In genomic region chr11:84526976-84527860, GRCm38 (mm10) we compare ENCODE assay signal across 11 mouse cellular contexts. TPM values are rescaled to one million over a fixed set of nuclear protein-coding genes. Genes with fewer than 3 reads are reported as not detected.
DNase-seq lines count a peak whose midpoint lies in the region; ATAC-seq lines count a peak whose summit lies in the region.
"Had no signal": no experiment of that assay in that cellular context is flagged by ENCODE, and none has a peak within 500 bp of the region (broad histone marks: within the 10 kb centered on the region; RNA-seq: fewer than 3 reads in every experiment).

No protein-coding gene starts in this region.

- no peak for ATAC-seq in hindbrain, embryonic 14.5 days (ENCODE audit: low FRiP score)
- no peak for ATAC-seq in neural tube, embryonic 11.5 days (ENCODE audit: insufficient read depth, low FRiP score, low TSS enrichment)

- DNase-seq in kidney, adult 9 months = peak; percentile 14
- no peak for DNase-seq in kidney, postnatal 10 days
- peak; percentile 47 to 51 for DNase-seq in cerebellum, postnatal 10 days
- peak; percentile 27 for DNase-seq in hindbrain, embryonic 14.5 days (ENCODE audit: low spot score)
- no peak for DNase-seq in neural tube, embryonic 11.5 days (ENCODE audit: low spot score)
- no peak for DNase-seq in gastrocnemius, postnatal 25 days
- no peak for DNase-seq in ovary, postnatal 36 days (ENCODE audit: low spot score)
- DNase-seq: lung, postnatal 10 days had no signal

- H3K4me2 ChIP-seq in hindbrain, embryonic 14.5 days (replicated peaks) = peak overlapping the region; percentile 61
- H3K4me2 ChIP-seq in neural tube, embryonic 11.5 days (ENCODE audit: low read depth) = peak overlapping the region; percentile 86

- peaks cover 10% of the 10 kb centered on the region; the same call in 1 of the 2 replicates for H3K4me1 ChIP-seq in hindbrain, embryonic 14.5 days (replicated peaks; ENCODE audit: control insufficient read depth, insufficient read depth, low read length)
- peaks cover 13% of the 10 kb centered on the region for H3K4me1 ChIP-seq in neural tube, embryonic 11.5 days (ENCODE audit: control insufficient read depth, insufficient read depth, low read length)

- no peaks in the 10 kb centered on the region for H3K36me3 ChIP-seq in hindbrain, embryonic 14.5 days (replicated peaks; ENCODE audit: control insufficient read depth, insufficient read depth)
- H3K36me3 ChIP-seq in neural tube, embryonic 11.5 days (ENCODE audit: control insufficient read depth, insufficient read depth, low read length) = no peaks in the 10 kb centered on the region
- H3K36me3 ChIP-seq: embryonic facial prominence, embryonic 12.5 days had no signal

- WGBS in hindbrain, embryonic 14.5 days = 1% methylated on average over 29 of the region's 29 CpGs
- WGBS in neural tube, embryonic 11.5 days = 2% methylated on average over 29 of the region's 29 CpGs

- H3K9me3 ChIP-seq in hindbrain, embryonic 14.5 days (ENCODE audit: control insufficient read depth, low read length) = no peaks in the 10 kb centered on the region
- H3K9me3 ChIP-seq in neural tube, embryonic 11.5 days (ENCODE audit: control insufficient read depth, low read length) = no peaks in the 10 kb centered on the region
- H3K9me3 ChIP-seq: embryonic facial prominence, embryonic 12.5 days had no signal

- peaks cover 49% of the 10 kb centered on the region for H3K27me3 ChIP-seq in hindbrain, embryonic 14.5 days (ENCODE audit: control insufficient read depth, insufficient read depth, low read length)
- H3K27me3 ChIP-seq in neural tube, embryonic 11.5 days (ENCODE audit: control insufficient read depth, insufficient read depth, low read length) = peaks cover 87% of the 10 kb centered on the region

- H3K4me3 ChIP-seq in hindbrain, embryonic 14.5 days (replicated peaks; ENCODE audit: low read length) = peak overlapping the region; percentile 61
- peak overlapping the region; percentile 53 for H3K4me3 ChIP-seq in neural tube, embryonic 11.5 days (ENCODE audit: low read depth, low read length)

- peak overlapping the region; percentile 90 for H3K9ac ChIP-seq in hindbrain, embryonic 14.5 days
- H3K9ac ChIP-seq in neural tube, embryonic 11.5 days (ENCODE audit: low read length) = peak overlapping the region; percentile 66
- H3K9ac ChIP-seq: embryonic facial prominence, embryonic 12.5 days had no signal

- peak overlapping the region; percentile 87 for H3K27ac ChIP-seq in hindbrain, embryonic 14.5 days
- H3K27ac ChIP-seq in neural tube, embryonic 11.5 days (ENCODE audit: low read depth, low read length) = no peak overlapping the region
- H3K27ac ChIP-seq: embryonic facial prominence, embryonic 12.5 days had no signal

RNA-seq across cellular contexts. Expression of gene Lhx1, which starts 1.9 kb away (rescaled TPM):
- polyA plus RNA-seq in hindbrain, embryonic 14.5 days (2014; fragmentation: Nextera tagmentation; extraction: Ambion mirVana) = 43.2 and 46.4 TPM in 2 replicates
- polyA plus RNA-seq in neural tube, embryonic 11.5 days (2014; fragmentation: Nextera tagmentation; extraction: Ambion mirVana) = 42.4 and 46.3 TPM in 2 replicates
- not detected for total RNA-seq in gastrocnemius, postnatal 25 days (2021)
- total RNA-seq: liver, adult 2 months had no signal
- polyA plus RNA-seq: heart, embryonic 14.5 days; liver, adult 2 months had no signal

RNA-seq across cellular contexts. Expression of gene Aatf, which starts 13.9 kb away (rescaled TPM):
- polyA plus RNA-seq in hindbrain, embryonic 14.5 days (2014; fragmentation: Nextera tagmentation; extraction: Ambion mirVana) = 44.5 and 45.3 TPM in 2 replicates
- polyA plus RNA-seq in neural tube, embryonic 11.5 days (2014; fragmentation: Nextera tagmentation; extraction: Ambion mirVana) = 54.4 and 55.8 TPM in 2 replicates
- 10 to 100 TPM; 11.1 to 12.2 TPM for total RNA-seq in gastrocnemius, postnatal 25 days (2021)

Comparison
In these comparisons a context has a peak if more than half of its experiments do, and no peak if none do; other contexts are left out.
1. DNase-seq: peak in kidney, adult 9 months (single experiment), cerebellum, postnatal 10 days (2 of 2) and hindbrain, embryonic 14.5 days (single experiment); none in kidney, postnatal 10 days (single experiment), neural tube, embryonic 11.5 days (single experiment), gastrocnemius, postnatal 25 days (single experiment) and ovary, postnatal 36 days (single experiment).